Mouse (Mus musculus) midbrain, embryonic 11.5 days (tissue): Measurements from ENCODE around the gene Zfp609. TPM values are rescaled to one million over a fixed set of nuclear protein-coding genes. Genes with fewer than 3 reads are reported as not detected.

Source experiments
- ATAC-seq: fragments of 200-750 bp; cut with Nextera tagmentation; 2 replicates; pipeline ENCODE4 v1.8.0; 2017; ENCODE audit warnings: moderate TSS enrichment, moderate library complexity; ENCODE audit not compliant: low FRiP score
- DNase-seq: peaks from one replicate; pipeline ENCODE4 v3.0.0; 2015; ENCODE audit warnings: low spot score; ENCODE audit errors: missing footprints
- H3K27ac ChIP-seq: fragments of 300-500 bp; sonication (generic); 2 replicates; pipeline ENCODE4 v1.5.1; 2014; ENCODE audit warnings: low read depth, low read length
- H3K27me3 ChIP-seq: fragments of 300-500 bp; sonication (generic); 2 replicates; pipeline ENCODE4 v1.6.1; 2014; ENCODE audit warnings: mild to moderate bottlenecking, low read length, moderate library complexity, mixed read lengths; ENCODE audit not compliant: control insufficient read depth, insufficient read depth
- H3K36me3 ChIP-seq: fragments of 300-500 bp; sonication (generic); 2 replicates; pipeline ENCODE4 v1.6.1; 2014; ENCODE audit warnings: mild to moderate bottlenecking, low read length, moderate library complexity, mixed read lengths; ENCODE audit not compliant: control insufficient read depth, insufficient read depth
- H3K4me1 ChIP-seq: fragments of 300-500 bp; sonication (generic); 2 replicates; pipeline ENCODE4 v1.6.1; 2014; ENCODE audit warnings: low read length; ENCODE audit not compliant: control insufficient read depth, insufficient read depth
- H3K4me2 ChIP-seq: fragments of 300-500 bp; sonication (generic); 2 replicates; pipeline ENCODE4 v1.6.1; 2014; ENCODE audit warnings: mild to moderate bottlenecking, moderate library complexity
- H3K4me3 ChIP-seq: fragments of 300-500 bp; sonication (generic); 2 replicates; pipeline ENCODE4 v1.5.1; 2014; ENCODE audit warnings: low read depth, low read length
- H3K9ac ChIP-seq: fragments of 300-500 bp; sonication (generic); 2 replicates; pipeline ENCODE4 v1.6.1; 2014; ENCODE audit warnings: low read length
- H3K9me3 ChIP-seq: fragments of 300-500 bp; sonication (generic); 2 replicates; pipeline ENCODE4 v1.6.1; 2016; ENCODE audit warnings: low read length; ENCODE audit not compliant: control insufficient read depth
- WGBS: fragments of 180-500 bp; shearing (Covaris S2); extraction: QIAGEN DNeasy Blood & Tissue Kit; methylation state at CpG from one replicate; pipeline ENCODE4 v1.1.7; 2014; 5-methylcytosine and 5-hydroxymethylcytosine counted together
- polyA plus RNA-seq: library from polyadenylated mRNA; unstranded; fragments of >200 nt; fragmentation: Nextera tagmentation; extraction: Ambion mirVana; gene quantifications from 2 replicates; pipeline ENCODE4 v1.2.1, GENCODE M21; 2014

Gene Zfp609
- polyA plus RNA-seq, 1 experiment from 2014 or later = 7.4 TPM

DNA sequence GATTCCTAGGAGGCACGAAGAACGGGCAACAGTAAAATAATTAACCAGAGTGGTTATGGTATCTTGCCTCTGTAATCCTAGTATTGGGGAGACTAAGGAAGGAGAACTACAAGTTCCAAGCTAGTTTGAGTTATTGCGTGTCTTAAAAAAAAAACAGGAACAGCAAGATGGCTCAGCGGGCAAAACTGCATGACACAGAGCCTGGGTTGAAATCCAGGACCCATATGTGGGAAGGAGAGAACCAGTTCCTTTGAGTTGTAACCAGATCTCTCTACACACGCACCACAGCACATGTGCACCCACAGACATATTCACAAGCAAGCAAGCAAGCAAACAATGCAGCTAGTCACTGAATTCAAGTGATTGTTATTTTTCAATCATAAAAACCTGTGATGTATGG is 81.9 kb downstream of the Zfp609 start:
- H3K36me3 ChIP-seq = no peaks in the 10 kb centered on the region
- no peaks in the 10 kb centered on the region for H3K9me3 ChIP-seq
- ATAC-seq (no peak), DNase-seq (no peak)
- H3K27me3 ChIP-seq = no peaks in the 10 kb centered on the region; the same call in 1 of the 2 replicates
- peaks cover 30% of the 10 kb centered on the region for H3K4me1 ChIP-seq
- H3K9ac ChIP-seq = no peak overlapping the region
- no peak overlapping the region for H3K4me2 ChIP-seq
- 78% methylated on average over 5 of the region's 5 CpGs for whole genome bisulfite sequencing
- no peak overlapping the region for H3K27ac ChIP-seq
- H3K4me3 ChIP-seq = no peak overlapping the region

DNA sequence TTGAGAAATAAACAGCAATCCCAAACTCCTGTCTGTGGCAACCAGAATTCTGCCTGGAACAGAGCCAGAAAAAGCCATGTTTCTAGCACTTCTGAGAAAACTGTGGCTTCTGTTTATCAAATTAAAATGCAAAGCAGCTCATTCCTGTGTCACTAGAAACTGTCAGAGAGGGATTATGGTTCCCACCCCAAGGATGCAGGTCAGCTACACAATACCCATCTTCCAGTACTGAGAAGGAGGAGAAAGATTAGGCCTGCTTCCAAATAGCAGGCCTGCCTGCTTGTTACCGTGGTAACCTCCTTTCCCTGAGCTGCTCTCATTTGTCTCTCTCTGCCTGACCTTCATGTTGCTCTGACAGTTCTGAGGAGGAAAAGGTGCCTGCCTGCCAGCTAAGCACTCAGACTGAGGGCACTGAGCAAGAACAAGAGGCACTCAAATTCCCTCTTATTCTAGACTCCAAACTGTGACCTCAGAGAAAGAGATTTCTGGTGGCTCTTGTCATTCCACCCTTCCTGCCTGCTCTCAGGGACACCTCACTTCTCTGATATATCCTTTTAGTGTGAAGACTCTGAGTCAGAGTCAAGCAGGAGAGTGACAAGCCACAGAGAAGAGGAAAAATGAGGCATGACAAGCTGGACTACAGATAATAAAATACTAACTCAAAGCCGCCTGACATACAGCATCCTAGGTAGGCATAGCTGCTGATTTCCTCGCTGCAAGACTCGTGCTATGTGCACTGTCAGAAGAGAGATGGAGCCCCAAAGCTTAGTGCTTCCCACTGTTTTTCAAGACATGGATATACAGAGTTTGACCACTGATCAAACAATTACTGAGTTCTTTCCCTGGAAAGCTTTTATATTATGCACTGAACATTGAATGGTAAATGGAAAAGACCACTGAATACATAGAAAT is 82.9 kb downstream of the Zfp609 start:
- Histone ChIP-seq H3K4me1 (peaks cover 30% of the 10 kb centered on the region), H3K27ac (peak overlapping the region; percentile 80), H3K9ac (peak overlapping the region; percentile 9; the same call in 1 of the 2 replicates), H3K36me3 (no peaks in the 10 kb centered on the region), H3K9me3 (no peaks in the 10 kb centered on the region), H3K27me3 (no peaks in the 10 kb centered on the region; the same call in 1 of the 2 replicates), H3K4me2 (peak overlapping the region; percentile 21), H3K4me3 (no peak overlapping the region)
- 27% methylated on average over 4 of the region's 4 CpGs for WGBS
- ATAC-seq (peak; percentile 95), DNase-seq (peak; percentile 91)

DNA sequence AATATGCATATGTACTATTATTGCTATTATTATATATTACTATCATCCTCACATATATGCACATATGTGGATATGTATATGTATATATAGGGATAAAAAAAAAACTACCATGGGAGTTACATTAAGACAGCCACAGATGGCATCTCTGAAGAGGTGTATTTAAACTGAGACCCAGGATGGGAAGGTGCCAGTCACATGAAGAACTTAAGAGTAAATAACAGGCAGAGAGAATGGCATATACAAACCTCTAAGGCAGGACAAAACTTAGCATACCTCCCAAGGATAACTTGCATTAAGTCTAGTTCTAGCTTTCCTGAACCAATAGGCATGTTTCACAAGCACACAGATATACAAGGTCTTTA is 83.6 kb downstream of the Zfp609 start:
- Histone ChIP-seq H3K4me3 (no peak overlapping the region), H3K27me3 (no peaks in the 10 kb centered on the region; the same call in 1 of the 2 replicates), H3K36me3 (no peaks in the 10 kb centered on the region), H3K4me2 (peak overlapping the region; percentile 9; the same call in 1 of the 2 replicates), H3K27ac (peak overlapping the region; percentile 9; the same call in 1 of the 2 replicates), H3K4me1 (peaks cover 30% of the 10 kb centered on the region), H3K9me3 (no peaks in the 10 kb centered on the region), H3K9ac (no peak overlapping the region)
- ATAC-seq = 0 out of 2 replicates have a peak, but pooled peaks have one; percentile 11
- no peak for DNase-seq

DNA sequence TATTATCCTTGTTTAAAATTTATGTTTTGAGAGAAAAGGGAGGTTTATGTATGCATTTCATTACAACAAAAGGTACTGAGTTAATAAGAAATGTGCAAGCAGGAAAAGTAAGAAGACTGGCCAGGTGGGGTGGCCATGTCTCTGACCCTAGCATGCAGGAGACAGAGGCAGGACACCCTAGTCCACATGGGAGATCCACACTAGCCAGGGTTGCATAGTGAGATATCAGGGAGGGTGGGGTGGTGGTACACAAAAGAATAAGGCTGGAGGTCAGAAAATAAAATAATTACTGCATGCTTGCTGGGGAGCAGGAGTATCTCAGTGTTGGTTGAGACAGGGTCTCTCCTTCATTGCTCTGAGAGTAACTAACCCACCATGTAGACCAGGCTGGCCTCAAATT is 84.0 kb downstream of the Zfp609 start:
- no peak overlapping the region for H3K4me3 ChIP-seq
- H3K36me3 ChIP-seq = no peaks in the 10 kb centered on the region
- H3K4me1 ChIP-seq = peaks cover 30% of the 10 kb centered on the region
- no peak overlapping the region for H3K4me2 ChIP-seq
- H3K9ac ChIP-seq = no peak overlapping the region
- no peaks in the 10 kb centered on the region; the same call in 1 of the 2 replicates for H3K27me3 ChIP-seq
- ATAC-seq = no peak
- H3K27ac ChIP-seq = no peak overlapping the region
- H3K9me3 ChIP-seq = no peaks in the 10 kb centered on the region
- no peak for DNase-seq

DNA sequence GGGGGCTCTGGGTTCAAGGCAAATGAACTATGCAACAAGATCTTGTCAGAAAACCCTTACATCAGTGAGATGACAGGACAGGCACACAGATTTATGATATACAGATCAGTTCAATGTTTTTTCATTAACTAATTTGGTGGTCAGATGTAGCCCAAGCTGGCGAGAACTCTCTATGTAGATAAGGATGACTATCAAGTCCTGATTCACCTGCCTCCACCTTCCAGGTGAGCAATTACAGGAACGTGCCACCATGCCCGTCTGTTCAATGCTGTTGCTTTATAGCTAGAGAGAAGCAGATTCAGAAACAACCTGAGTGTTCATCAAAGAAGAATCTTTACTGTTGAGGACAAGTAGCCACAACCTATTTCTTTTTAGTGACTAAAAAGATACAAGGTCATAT is 84.6 kb downstream of the Zfp609 start:
- WGBS = 94% methylated on average over 3 of the region's 3 CpGs

DNA sequence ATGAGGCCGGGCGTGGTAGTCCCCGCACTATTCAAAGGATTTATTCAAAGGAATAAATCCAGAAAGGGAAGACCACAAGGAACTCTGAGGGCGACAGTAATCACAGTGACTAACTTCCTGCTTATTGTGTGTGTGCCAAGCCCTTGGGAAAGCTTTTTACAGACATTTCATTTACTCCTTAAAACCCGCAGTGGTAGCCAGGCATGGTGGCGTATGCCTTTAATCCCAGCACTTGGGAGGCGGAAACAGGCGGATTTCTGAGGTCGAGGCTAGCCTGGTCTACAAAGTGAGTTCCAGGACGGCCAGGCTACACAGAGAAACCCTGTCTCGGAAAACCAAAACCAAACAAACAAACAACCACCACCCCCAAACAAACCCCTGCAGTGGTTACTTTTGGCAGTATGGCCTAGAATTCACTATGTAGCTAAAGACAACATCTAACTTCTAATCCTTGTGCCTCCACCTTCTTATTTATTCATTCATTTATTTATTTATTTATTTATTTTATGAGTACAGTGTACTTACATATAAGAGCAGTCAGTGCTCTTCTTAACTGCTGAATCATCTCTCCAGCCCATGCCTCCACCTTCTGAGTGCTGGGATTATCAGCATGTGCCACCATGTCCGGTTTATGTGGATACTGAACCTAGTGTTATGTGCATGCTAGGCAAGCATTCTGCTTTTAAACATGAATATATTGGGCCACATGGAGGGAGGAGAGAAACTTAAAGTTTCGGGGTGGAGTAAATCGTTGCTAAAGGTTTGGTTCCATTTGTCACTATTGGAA is 86.1 kb downstream of the Zfp609 start:
- H3K4me1 ChIP-seq = peaks cover 30% of the 10 kb centered on the region
- DNase-seq = no peak
- H3K27me3 ChIP-seq = no peaks in the 10 kb centered on the region; the same call in 1 of the 2 replicates
- no peaks in the 10 kb centered on the region for H3K9me3 ChIP-seq
- H3K36me3 ChIP-seq = no peaks in the 10 kb centered on the region
- no peak for ATAC-seq
- no peak overlapping the region for H3K9ac ChIP-seq
- no peak overlapping the region for H3K27ac ChIP-seq
- WGBS = 92% methylated on average over 14 of the region's 14 CpGs
- H3K4me3 ChIP-seq = no peak overlapping the region
- H3K4me2 ChIP-seq = no peak overlapping the region

More for the DNA sequence above, 84.6 kb downstream of the Zfp609 start:
- Histone ChIP-seq H3K9me3 (no peaks in the 10 kb centered on the region), H3K27ac (no peak overlapping the region), H3K4me3 (no peak overlapping the region), H3K36me3 (no peaks in the 10 kb centered on the region), H3K9ac (no peak overlapping the region), H3K27me3 (no peaks in the 10 kb centered on the region; the same call in 1 of the 2 replicates), H3K4me2 (no peak overlapping the region), H3K4me1 (peaks cover 30% of the 10 kb centered on the region)
- DNase-seq (no peak), ATAC-seq (no peak)

DNA sequence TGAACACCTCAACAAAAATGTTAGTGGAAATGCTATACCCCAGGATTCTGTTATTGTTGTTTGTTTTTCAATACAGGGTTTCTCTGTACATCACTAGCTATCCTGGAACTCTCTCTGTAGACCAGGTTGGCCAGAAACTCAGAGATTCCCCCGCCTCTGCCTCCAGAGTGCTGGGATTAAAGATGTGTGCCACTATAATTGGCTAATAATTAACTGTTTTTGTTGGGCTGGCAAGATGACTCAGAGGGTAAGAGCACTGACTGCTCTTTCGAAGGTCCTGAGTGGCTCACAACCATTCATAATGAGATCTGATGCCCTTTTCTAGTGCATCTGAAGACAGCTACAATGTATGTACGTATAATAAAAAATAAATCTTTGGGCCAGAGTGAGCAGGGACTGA is 92.4 kb downstream of the Zfp609 start:
- no peak overlapping the region for H3K27ac ChIP-seq
- no peak overlapping the region for H3K4me2 ChIP-seq
- 92% methylated on average over 3 of the region's 3 CpGs for WGBS
- H3K36me3 ChIP-seq = 0 out of 2 replicates have a peak, but pooled peaks cover 3% of the 10 kb centered on the region
- H3K9ac ChIP-seq = no peak overlapping the region
- DNase-seq (no peak), ATAC-seq (no peak)
- H3K27me3 ChIP-seq = no peaks in the 10 kb centered on the region
- no peaks in the 10 kb centered on the region for H3K9me3 ChIP-seq
- H3K4me1 ChIP-seq = no peaks in the 10 kb centered on the region
- H3K4me3 ChIP-seq = no peak overlapping the region

DNA sequence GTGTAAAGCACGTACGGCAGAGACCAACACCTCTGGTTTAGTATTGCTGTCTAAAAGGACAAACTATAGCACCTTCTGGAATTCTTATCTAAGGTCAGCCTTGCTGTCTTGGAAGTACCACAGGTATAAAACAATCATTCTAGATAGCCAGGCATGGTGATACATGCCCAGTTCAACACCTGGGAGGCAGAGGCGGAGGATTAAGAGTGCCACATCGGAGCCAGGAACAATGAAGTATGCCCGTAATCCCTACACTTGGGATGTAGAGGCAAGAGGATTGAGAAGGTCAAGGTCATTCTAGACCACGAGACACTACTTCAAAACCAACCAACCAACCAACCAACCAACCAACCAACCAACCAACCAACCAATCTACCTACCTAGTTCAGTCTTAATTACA is 98.8 kb downstream of the Zfp609 start:
- Histone ChIP-seq H3K36me3 (0 out of 2 replicates have a peak, but pooled peaks cover 3% of the 10 kb centered on the region), H3K27ac (no peak overlapping the region), H3K4me1 (peaks cover 26% of the 10 kb centered on the region), H3K4me3 (no peak overlapping the region), H3K9ac (no peak overlapping the region), H3K9me3 (no peaks in the 10 kb centered on the region), H3K4me2 (no peak overlapping the region), H3K27me3 (no peaks in the 10 kb centered on the region)
- no peak for ATAC-seq
- WGBS = 94% methylated on average over 6 of the region's 6 CpGs
- DNase-seq = no peak

DNA sequence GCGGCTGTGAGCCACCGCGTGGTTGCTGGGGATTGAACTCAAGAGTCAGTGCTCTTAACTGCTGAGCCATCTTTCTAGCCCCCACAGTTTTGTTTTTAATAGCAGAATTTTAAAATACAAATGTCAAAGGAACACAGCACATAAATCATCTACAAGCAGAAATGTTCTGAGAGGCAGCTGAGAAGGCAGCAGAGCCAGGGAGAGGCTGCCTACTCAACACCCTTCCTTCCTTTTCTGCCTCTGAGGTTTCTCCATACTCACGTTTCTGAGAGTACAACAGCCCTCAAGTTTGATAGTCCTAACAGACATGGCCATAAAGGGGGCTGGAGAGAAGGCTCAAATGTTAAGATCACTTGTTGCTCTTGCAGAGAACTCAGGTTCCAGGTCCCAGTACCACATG is 99.9 kb downstream of the Zfp609 start:
- H3K9me3 ChIP-seq = no peaks in the 10 kb centered on the region
- H3K4me3 ChIP-seq = no peak overlapping the region
- H3K9ac ChIP-seq = no peak overlapping the region
- H3K27ac ChIP-seq = no peak overlapping the region
- no peaks in the 10 kb centered on the region for H3K27me3 ChIP-seq
- H3K36me3 ChIP-seq = 0 out of 2 replicates have a peak, but pooled peaks cover 3% of the 10 kb centered on the region
- DNase-seq (no peak), ATAC-seq (no peak)
- peaks cover 27% of the 10 kb centered on the region for H3K4me1 ChIP-seq
- WGBS = 89% methylated on average over 4 of the region's 4 CpGs
- H3K4me2 ChIP-seq = no peak overlapping the region
